Mouse (Mus musculus): ENCODE results near the gene Tle3. TPM values are rescaled to one million over a fixed set of nuclear protein-coding genes. Genes with fewer than 3 reads are reported as not detected.

Gene Tle3
- total and polyA plus RNA-seq, 2 experiments from 2014 or later, result 20.2 to 94.9 TPM

- peaks cover 5% of the 10 kb centered on the region; the same call in 1 of the 2 replicates for H3K36me3 ChIP-seq (ENCODE audit: insufficient read depth, low read length)
- 17% methylated on average over 16 of the region's 16 CpGs for WGBS
- no peaks in the 10 kb centered on the region for H3K27me3 ChIP-seq (ENCODE audit: insufficient read depth, low read length)
- no peaks in the 10 kb centered on the region for H3K9me3 ChIP-seq (ENCODE audit: low read length)
- H3K4me2 ChIP-seq (ENCODE audit: low read depth, low read length, poor library complexity, severe bottlenecking), result peak overlapping the region; percentile 36
- H3K4me3 ChIP-seq (ENCODE audit: low read depth, low read length), result no peak overlapping the region
- ATAC-seq (ENCODE audit: low FRiP score) (peak; percentile 39; the same call in 1 of the 2 replicates), DNase-seq (ENCODE audit: low spot score) (peak; percentile 86)
- no peak for TF ChIP-seq CTCF (IDR thresholded peaks at IDR 0.05)
- peaks cover 49% of the 10 kb centered on the region for H3K4me1 ChIP-seq (ENCODE audit: insufficient read depth, low read length)
- H3K27ac ChIP-seq (ENCODE audit: low read depth, low read length), result peak overlapping the region; percentile 3; the same call in 1 of the 2 replicates
- peak overlapping the region; percentile 29; the same call in 1 of the 2 replicates for H3K9ac ChIP-seq (replicated peaks; ENCODE audit: low read length, poor library complexity, severe bottlenecking)
These were observed 12.7 kb downstream of the Tle3 start for GRCm38 (mm10) chr9:61384646-61385443.

- ATAC-seq (ENCODE audit: low FRiP score) (no peak), DNase-seq (ENCODE audit: low spot score) (no peak)
- Histone ChIP-seq H3K27me3 (ENCODE audit: insufficient read depth, low read length) (no peaks in the 10 kb centered on the region), H3K4me2 (ENCODE audit: low read depth, low read length, poor library complexity, severe bottlenecking) (peak overlapping the region; percentile 36), H3K4me3 (ENCODE audit: low read depth, low read length) (no peak overlapping the region), H3K36me3 (ENCODE audit: insufficient read depth, low read length) (peaks cover 8% of the 10 kb centered on the region), H3K4me1 (ENCODE audit: insufficient read depth, low read length) (peaks cover 41% of the 10 kb centered on the region), H3K27ac (ENCODE audit: low read depth, low read length) (peak overlapping the region; percentile 3; the same call in 1 of the 2 replicates), H3K9me3 (ENCODE audit: low read length) (no peaks in the 10 kb centered on the region), H3K9ac (replicated peaks; ENCODE audit: low read length, poor library complexity, severe bottlenecking) (no peak overlapping the region)
- WGBS, result 11% methylated on average over 8 of the region's 8 CpGs
- TF ChIP-seq CTCF (IDR thresholded peaks at IDR 0.05), result no peak
These were observed 13.6 kb downstream of the Tle3 start for GRCm38 (mm10) chr9:61385753-61386152.

GRCm38 (mm10) chr9:61386314-61386713 is 14.1 kb downstream of the Tle3 start:
- peaks cover 36% of the 10 kb centered on the region for H3K4me1 ChIP-seq (ENCODE audit: insufficient read depth, low read length)

GRCm38 (mm10) chr9:61387797-61388196 is 15.6 kb downstream of the Tle3 start:
- Histone ChIP-seq H3K4me3 (ENCODE audit: low read depth, low read length) (no peak overlapping the region), H3K36me3 (ENCODE audit: insufficient read depth, low read length) (peaks cover 9% of the 10 kb centered on the region), H3K9me3 (ENCODE audit: low read length) (no peaks in the 10 kb centered on the region), H3K27me3 (ENCODE audit: insufficient read depth, low read length) (no peaks in the 10 kb centered on the region), H3K9ac (replicated peaks; ENCODE audit: low read length, poor library complexity, severe bottlenecking) (no peak overlapping the region), H3K4me2 (ENCODE audit: low read depth, low read length, poor library complexity, severe bottlenecking) (no peak overlapping the region; the same call in 1 of the 2 replicates), H3K4me1 (ENCODE audit: insufficient read depth, low read length) (peaks cover 41% of the 10 kb centered on the region), H3K27ac (ENCODE audit: low read depth, low read length) (no peak overlapping the region)
- WGBS, result 83% methylated on average over 5 of the region's 5 CpGs
- DNase-seq (ENCODE audit: low spot score), result no peak
- no peak for ATAC-seq (ENCODE audit: low FRiP score)
- TF ChIP-seq CTCF (IDR thresholded peaks at IDR 0.05), result no peak

More at GRCm38 (mm10) chr9:61386314-61386713, 14.1 kb downstream of the Tle3 start:
- Histone ChIP-seq H3K9ac (replicated peaks; ENCODE audit: low read length, poor library complexity, severe bottlenecking) (no peak overlapping the region), H3K4me2 (ENCODE audit: low read depth, low read length, poor library complexity, severe bottlenecking) (no peak overlapping the region), H3K27me3 (ENCODE audit: insufficient read depth, low read length) (no peaks in the 10 kb centered on the region), H3K9me3 (ENCODE audit: low read length) (no peaks in the 10 kb centered on the region), H3K4me3 (ENCODE audit: low read depth, low read length) (no peak overlapping the region), H3K27ac (ENCODE audit: low read depth, low read length) (no peak overlapping the region), H3K36me3 (ENCODE audit: insufficient read depth, low read length) (peaks cover 9% of the 10 kb centered on the region)
- DNase-seq (ENCODE audit: low spot score) (no peak), ATAC-seq (ENCODE audit: low FRiP score) (no peak)
- no peak for TF ChIP-seq CTCF (IDR thresholded peaks at IDR 0.05)
- 46% methylated on average over 2 of the region's 2 CpGs for WGBS

GRCm38 (mm10) chr9:61388214-61388613 is 16.0 kb downstream of the Tle3 start:
- Histone ChIP-seq H3K4me1 (ENCODE audit: insufficient read depth, low read length) (peaks cover 41% of the 10 kb centered on the region), H3K9ac (replicated peaks; ENCODE audit: low read length, poor library complexity, severe bottlenecking) (no peak overlapping the region), H3K36me3 (ENCODE audit: insufficient read depth, low read length) (peaks cover 11% of the 10 kb centered on the region), H3K4me2 (ENCODE audit: low read depth, low read length, poor library complexity, severe bottlenecking) (no peak overlapping the region), H3K27me3 (ENCODE audit: insufficient read depth, low read length) (no peaks in the 10 kb centered on the region), H3K4me3 (ENCODE audit: low read depth, low read length) (no peak overlapping the region), H3K27ac (ENCODE audit: low read depth, low read length) (no peak overlapping the region), H3K9me3 (ENCODE audit: low read length) (no peaks in the 10 kb centered on the region)
- no peak for ATAC-seq (ENCODE audit: low FRiP score)
- no peak for TF ChIP-seq CTCF (IDR thresholded peaks at IDR 0.05)
- WGBS, result 56% methylated on average over 12 of the region's 12 CpGs
- DNase-seq (ENCODE audit: low spot score), result no peak

GRCm38 (mm10) chr9:61388689-61389403 is 16.7 kb downstream of the Tle3 start:
- H3K4me1 ChIP-seq (ENCODE audit: insufficient read depth, low read length), result peaks cover 41% of the 10 kb centered on the region
- ATAC-seq (ENCODE audit: low FRiP score), result no peak
- H3K9me3 ChIP-seq (ENCODE audit: low read length), result no peaks in the 10 kb centered on the region
- no peak overlapping the region for H3K4me2 ChIP-seq (ENCODE audit: low read depth, low read length, poor library complexity, severe bottlenecking)
- no peaks in the 10 kb centered on the region for H3K27me3 ChIP-seq (ENCODE audit: insufficient read depth, low read length)
- TF ChIP-seq CTCF (IDR thresholded peaks at IDR 0.05), result no peak
- H3K27ac ChIP-seq (ENCODE audit: low read depth, low read length), result no peak overlapping the region
- DNase-seq (ENCODE audit: low spot score), result no peak
- no peak overlapping the region for H3K9ac ChIP-seq (replicated peaks; ENCODE audit: low read length, poor library complexity, severe bottlenecking)
- WGBS, result 45% methylated on average over 14 of the region's 14 CpGs
- H3K4me3 ChIP-seq (ENCODE audit: low read depth, low read length), result no peak overlapping the region
- peaks cover 17% of the 10 kb centered on the region for H3K36me3 ChIP-seq (ENCODE audit: insufficient read depth, low read length)
